Mouse (Mus musculus) 3134 (cell line): ENCODE results near the gene Gm1330.
"Not testable (repeated sequence)": the region's sequence is repeated elsewhere in the genome, so short reads cannot be mapped to it uniquely, and the experiment has no call there.

ENCODE experiments used
- DNase-seq: peaks from one replicate; pipeline ENCODE4 v3.0.0-alpha.2; 2011; ENCODE audit warnings: low spot score; ENCODE audit not compliant: insufficient read length; ENCODE audit errors: extremely low read depth

The Gm1330 gene

DNA sequence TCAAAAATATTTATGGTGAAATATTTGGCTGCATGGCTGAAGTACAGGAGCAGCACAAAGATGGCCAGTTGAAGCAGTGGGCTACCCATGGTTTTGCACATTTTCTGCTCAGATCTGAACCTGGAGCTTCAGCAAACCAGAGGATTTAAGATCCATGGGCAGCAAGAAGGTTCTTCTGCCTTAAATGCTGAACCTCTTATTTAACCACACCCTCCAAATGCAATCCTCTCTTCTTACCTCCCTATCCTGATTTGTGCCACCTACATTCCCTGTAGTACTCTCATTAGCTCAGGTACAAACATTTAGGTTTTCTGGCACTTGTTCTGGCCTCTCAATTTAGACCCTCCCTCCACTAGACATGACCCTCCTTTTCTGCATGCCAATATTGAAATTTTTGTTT is at the start of gene Gm1330:
Gene Gm1330 (minus strand): TSS at position 101 of the 400 bp plus-strand sequence.
- no peak for DNase-seq

DNA sequence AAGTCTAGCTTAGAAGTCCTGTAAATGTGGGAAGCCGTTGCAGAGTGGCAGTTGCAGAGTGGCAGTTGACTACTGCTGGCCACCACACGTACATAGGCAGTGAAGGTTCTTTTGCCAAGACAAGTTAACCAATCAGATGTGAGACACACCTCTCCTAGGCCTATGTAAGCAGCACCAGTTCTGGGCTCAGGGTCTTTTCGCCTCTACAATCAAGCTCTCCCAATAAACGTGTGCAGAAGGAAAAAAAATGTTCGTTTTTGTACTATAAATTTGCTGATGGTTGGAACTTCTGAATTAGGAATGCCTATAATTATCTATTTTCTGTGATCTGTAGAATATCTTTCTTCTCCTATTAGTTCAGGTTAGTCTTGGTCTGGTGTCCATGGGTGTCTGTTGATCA is 14.1 kb upstream of the Gm1330 start, which contains the start of gene Gm10750:
Gene Gm10750 (minus strand): TSS at position 101 of the 400 bp plus-strand sequence.
- DNase-seq = not testable (repeated sequence)

- DNase-seq = no peak
These were observed 1.8 kb upstream of the Gm1330 start for GRCm38 (mm10) chr2:149004826-149005225.

GRCm38 (mm10) chr2:148995133-148995532 is 7.9 kb downstream of the Gm1330 start:
- no peak for DNase-seq
